Mouse (Mus musculus) testis, adult 2 months (tissue): ENCODE data around the gene Slc12a8.

Experiments
- CTCF ChIP-seq: fragments of 200-500 bp; IDR thresholded peaks from 2 replicates; pipeline ENCODE4 v1.5.1; 2012; ENCODE audit warnings: low read depth, mild to moderate bottlenecking, inconsistent platforms, low read length, moderate library complexity; ENCODE audit not compliant: control insufficient read depth, insufficient read depth, insufficient replicate concordance
- POLR2A ChIP-seq: fragments of 200-500 bp; IDR thresholded peaks from 2 replicates; pipeline ENCODE4 v1.6.1; 2012; ENCODE audit warnings: low read depth, mild to moderate bottlenecking, inconsistent platforms, low read length, moderate library complexity; ENCODE audit not compliant: control insufficient read depth

DNA sequence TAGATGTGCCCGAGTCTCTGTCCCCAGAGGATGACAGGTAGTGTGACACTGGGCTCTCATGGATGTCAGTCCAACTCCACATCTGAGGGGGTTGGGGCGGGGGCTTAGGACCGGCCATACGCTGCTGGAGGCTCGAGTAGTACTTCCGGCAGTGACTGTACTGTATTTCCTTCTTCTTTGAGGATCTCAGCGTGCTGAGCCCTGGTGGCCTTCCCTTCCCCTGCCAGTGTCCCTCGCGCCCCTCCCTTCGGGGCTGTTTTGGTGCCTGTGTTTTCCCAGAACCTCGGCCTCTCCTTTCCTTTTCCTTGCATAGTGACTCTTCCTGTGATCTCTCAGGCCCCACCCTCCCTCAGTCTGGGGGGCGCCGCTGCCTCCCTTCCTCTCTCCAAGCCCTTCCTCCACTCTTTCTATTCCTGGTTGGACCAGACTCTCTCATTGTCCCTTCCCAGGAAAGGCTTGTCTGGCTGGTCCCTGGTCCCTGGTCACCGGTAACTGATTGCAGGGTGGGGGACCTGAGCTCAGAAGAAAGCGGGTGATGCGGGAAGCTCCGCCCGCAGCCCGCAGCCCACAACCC, 66.8 kb downstream of the Slc12a8 start:
- no peak for TF ChIP-seq POLR2A
- no peak for TF ChIP-seq CTCF
